Mouse (Mus musculus) CD8-positive naive resting alpha-beta T cell, adult 57 days (primary cell): ENCODE data around the gene Gpr37. TPM values are rescaled to one million over a fixed set of nuclear protein-coding genes. Genes with fewer than 3 reads are reported as not detected.

Experiments
- total RNA-seq: library from RNA; stranded (reverse); gene quantifications from one replicate; pipeline ENCODE4 v1.2.4, GENCODE M21; 2023

Gene Gpr37
- total RNA-seq = not detected

GRCm38 (mm10) chr6:25690629-25691028 lies at the start of gene Gpr37:
Gene Gpr37 (minus strand): TSS chr6:25690729.

Other genes starting within 250 kb of the Gpr37 start
- gene Pot1a, start 118.5 kb upstream of the Gpr37 start, total RNA-seq = 22.3 TPM